Mouse (Mus musculus) neural tube, embryonic 13.5 days (tissue): ENCODE data around the gene Aicda. TPM values are rescaled to one million over a fixed set of nuclear protein-coding genes. Genes with fewer than 3 reads are reported as not detected.
A peak's percentile ranks its signal among the peaks of the same experiment; 100 is the strongest.

ENCODE experiments used
- ATAC-seq: fragments of 200-750 bp; cut with Nextera tagmentation; 2 replicates; pipeline ENCODE4 v1.8.0; 2017; ENCODE audit warnings: low read depth, mild to moderate bottlenecking, moderate TSS enrichment, moderate library complexity
- H3K27ac ChIP-seq: fragments of 300-500 bp; sonication (generic); replicated peaks from 2 replicates; pipeline ENCODE4 v1.5.1; 2015; ENCODE audit warnings: moderate library complexity, mild to moderate bottlenecking, inconsistent platforms
- H3K27me3 ChIP-seq: fragments of 300-500 bp; sonication (generic); 2 replicates; pipeline ENCODE4 v1.6.1; 2015; ENCODE audit warnings: mild to moderate bottlenecking, inconsistent platforms
- H3K36me3 ChIP-seq: fragments of 300-500 bp; sonication (generic); 2 replicates; pipeline ENCODE4 v1.6.1; 2015; ENCODE audit warnings: mild to moderate bottlenecking, inconsistent platforms
- H3K4me1 ChIP-seq: fragments of 300-500 bp; sonication (generic); replicated peaks from 2 replicates; pipeline ENCODE4 v1.6.1; 2015; ENCODE audit warnings: inconsistent platforms
- H3K4me2 ChIP-seq: fragments of 300-500 bp; sonication (generic); 2 replicates; pipeline ENCODE4 v1.6.1; 2015; ENCODE audit warnings: inconsistent platforms, mild to moderate bottlenecking, moderate library complexity
- H3K4me3 ChIP-seq: fragments of 300-500 bp; sonication (generic); 2 replicates; pipeline ENCODE4 v1.5.1; 2015; ENCODE audit warnings: mild to moderate bottlenecking, inconsistent platforms
- H3K9ac ChIP-seq: fragments of 300-500 bp; sonication (generic); 2 replicates; pipeline ENCODE4 v1.6.1; 2015; ENCODE audit warnings: moderate library complexity, mild to moderate bottlenecking, inconsistent platforms
- H3K9me3 ChIP-seq: fragments of 300-500 bp; sonication (generic); 2 replicates; pipeline ENCODE4 v1.6.1; 2016; ENCODE audit warnings: inconsistent platforms
- WGBS: fragments of 180-500 bp; shearing (Covaris S2); methylation state at CpG from one replicate; pipeline ENCODE4 v1.1.7; 2015; 5-methylcytosine and 5-hydroxymethylcytosine counted together
- polyA plus RNA-seq: library from polyadenylated mRNA; unstranded; fragments of >200 nt; fragmentation: Nextera tagmentation; extraction: Ambion mirVana; gene quantifications from 2 replicates; pipeline ENCODE4 v1.2.1, GENCODE M21; 2015

Aicda gene
- polyA plus RNA-seq, 1 experiment from 2014 or later = 0.45 TPM

DNA sequence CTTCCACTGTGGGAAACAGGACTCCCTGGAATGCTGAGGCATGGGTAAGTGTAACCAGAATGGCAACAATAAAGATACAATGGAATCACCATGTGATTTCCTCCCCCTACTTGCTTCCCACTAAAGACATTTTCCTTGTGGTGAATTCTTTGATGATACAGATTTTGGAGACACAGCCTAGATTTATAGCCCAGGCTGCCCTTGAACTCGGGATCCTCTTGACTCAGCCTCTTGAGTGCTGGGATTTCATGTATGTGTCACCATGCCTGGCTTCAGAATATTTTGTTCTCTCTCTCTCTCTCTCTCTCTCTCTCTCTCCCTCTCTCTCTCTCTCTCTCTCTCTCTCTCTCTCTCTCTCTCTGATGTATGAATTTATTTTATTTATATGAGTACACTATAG is 25.5 kb downstream of the Aicda start:
- Histone ChIP-seq H3K27me3 (no peaks in the 10 kb centered on the region), H3K4me2 (no peak overlapping the region), H3K36me3 (no peaks in the 10 kb centered on the region), H3K4me1 (no peaks in the 10 kb centered on the region), H3K9ac (no peak overlapping the region), H3K9me3 (no peaks in the 10 kb centered on the region), H3K4me3 (no peak overlapping the region), H3K27ac (no peak overlapping the region)
- no peak for ATAC-seq
- 82% methylated on average over 1 of the region's 1 CpGs for WGBS

DNA sequence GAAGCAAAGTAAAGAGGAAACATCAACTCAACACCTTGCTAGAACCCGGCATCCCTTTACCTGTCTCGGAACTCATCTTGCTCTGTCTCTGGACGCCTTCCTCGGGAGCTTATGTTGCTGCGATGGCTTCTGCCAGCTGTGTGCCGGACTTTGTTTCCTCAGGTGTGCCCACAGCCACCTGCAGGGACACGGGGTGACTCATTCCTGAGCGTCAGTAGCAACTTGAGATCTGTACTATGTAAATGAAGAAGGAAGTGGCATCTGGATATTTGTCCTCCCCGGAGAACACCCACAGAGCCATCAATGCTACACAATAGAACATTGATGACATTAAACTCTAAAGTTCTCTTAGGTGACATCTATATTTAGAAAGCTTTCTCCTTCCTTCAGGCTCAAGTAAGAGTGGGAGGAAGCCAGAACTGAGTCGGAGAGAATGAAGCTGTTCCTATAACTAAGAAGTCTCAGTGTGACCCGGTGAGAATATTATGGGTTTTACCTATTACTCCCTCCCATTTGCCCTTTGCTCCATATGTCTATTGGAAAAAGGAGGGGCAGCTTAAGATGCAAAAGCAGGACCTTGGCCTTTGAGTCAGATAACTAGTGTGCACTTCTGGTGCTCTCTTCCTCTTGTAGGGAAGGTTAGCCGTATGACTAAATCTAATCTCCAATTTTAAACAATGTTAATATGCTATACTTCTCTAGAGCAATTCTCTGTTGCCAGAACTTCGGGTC is 37.6 kb downstream of the Aicda start:
- no peaks in the 10 kb centered on the region for H3K36me3 ChIP-seq
- no peak overlapping the region for H3K9ac ChIP-seq
- H3K4me3 ChIP-seq = no peak overlapping the region
- 86% methylated on average over 13 of the region's 13 CpGs for WGBS
- no peak for ATAC-seq
- H3K27me3 ChIP-seq = no peaks in the 10 kb centered on the region
- no peaks in the 10 kb centered on the region for H3K4me1 ChIP-seq
- H3K9me3 ChIP-seq = no peaks in the 10 kb centered on the region
- H3K27ac ChIP-seq = no peak overlapping the region
- no peak overlapping the region for H3K4me2 ChIP-seq

DNA sequence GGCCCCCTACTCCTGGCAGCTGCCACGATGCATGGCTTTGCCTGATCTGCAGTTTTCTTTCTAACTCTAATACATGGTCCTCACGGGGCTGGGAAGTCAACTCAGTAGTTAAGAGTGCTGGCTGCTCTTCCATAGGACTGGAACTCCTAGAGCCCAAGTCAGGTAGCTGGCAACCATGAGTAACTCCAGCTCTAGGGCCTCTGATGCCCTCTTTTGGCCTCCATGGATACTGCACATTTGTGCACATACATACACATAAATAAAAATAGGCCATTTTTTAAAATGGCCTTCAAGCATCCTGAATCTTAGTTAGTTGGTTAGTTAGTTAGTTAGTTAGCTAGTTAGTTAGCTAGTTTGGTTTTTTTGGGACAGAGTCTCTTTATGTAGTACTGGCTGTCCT is 39.3 kb downstream of the Aicda start:
- Histone ChIP-seq H3K4me1 (no peaks in the 10 kb centered on the region), H3K36me3 (no peaks in the 10 kb centered on the region), H3K27ac (no peak overlapping the region), H3K27me3 (no peaks in the 10 kb centered on the region), H3K9ac (no peak overlapping the region), H3K4me2 (no peak overlapping the region), H3K4me3 (no peak overlapping the region), H3K9me3 (no peaks in the 10 kb centered on the region)
- WGBS = 87% methylated on average over 2 of the region's 2 CpGs
- no peak for ATAC-seq

DNA sequence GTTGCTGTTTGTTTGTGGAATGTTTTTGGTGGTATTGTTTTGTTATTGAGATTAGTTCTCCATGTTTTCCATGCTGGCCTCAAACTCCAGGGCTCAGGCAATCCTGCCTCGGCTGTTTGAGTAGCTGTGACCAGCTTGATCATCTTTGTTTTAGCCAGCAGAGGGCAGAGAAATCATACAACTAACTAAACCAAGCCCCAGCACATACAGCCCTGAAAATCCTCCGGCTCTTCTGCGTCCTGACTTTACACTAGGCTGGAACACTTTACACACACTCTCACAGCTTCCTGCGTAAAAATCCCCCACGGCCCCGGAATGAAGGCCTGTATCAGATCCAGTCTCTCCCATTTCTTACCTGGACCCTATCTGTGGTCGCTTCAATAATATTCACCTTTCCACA is 42.0 kb downstream of the Aicda start:
- ATAC-seq = no peak
- Histone ChIP-seq H3K36me3 (no peaks in the 10 kb centered on the region), H3K4me3 (no peak overlapping the region), H3K27ac (no peak overlapping the region), H3K27me3 (no peaks in the 10 kb centered on the region), H3K9ac (no peak overlapping the region), H3K4me2 (no peak overlapping the region), H3K4me1 (no peaks in the 10 kb centered on the region), H3K9me3 (no peaks in the 10 kb centered on the region)
- 32% methylated on average over 7 of the region's 7 CpGs for WGBS

- no peak overlapping the region for H3K9ac ChIP-seq
- H3K27ac ChIP-seq = no peak overlapping the region
- 86% methylated on average over 7 of the region's 7 CpGs for WGBS
- H3K4me1 ChIP-seq = no peaks in the 10 kb centered on the region
- H3K36me3 ChIP-seq = no peaks in the 10 kb centered on the region
- no peak overlapping the region for H3K4me2 ChIP-seq
- no peaks in the 10 kb centered on the region for H3K27me3 ChIP-seq
- no peaks in the 10 kb centered on the region for H3K9me3 ChIP-seq
- H3K4me3 ChIP-seq = no peak overlapping the region
- no peak for ATAC-seq
Measured at GRCm38 (mm10) chr6:122596608-122597007, 43.0 kb downstream of the Aicda start.

- H3K27me3 ChIP-seq = no peaks in the 10 kb centered on the region
- peaks cover 10% of the 10 kb centered on the region for H3K4me1 ChIP-seq
- no peak overlapping the region for H3K4me2 ChIP-seq
- ATAC-seq = no peak
- no peaks in the 10 kb centered on the region for H3K9me3 ChIP-seq
- H3K9ac ChIP-seq = no peak overlapping the region
- no peak overlapping the region for H3K4me3 ChIP-seq
- 93% methylated on average over 4 of the region's 4 CpGs for WGBS
- no peak overlapping the region for H3K27ac ChIP-seq
- H3K36me3 ChIP-seq = no peaks in the 10 kb centered on the region
Measured at GRCm38 (mm10) chr6:122598014-122598413, 44.4 kb downstream of the Aicda start.

DNA sequence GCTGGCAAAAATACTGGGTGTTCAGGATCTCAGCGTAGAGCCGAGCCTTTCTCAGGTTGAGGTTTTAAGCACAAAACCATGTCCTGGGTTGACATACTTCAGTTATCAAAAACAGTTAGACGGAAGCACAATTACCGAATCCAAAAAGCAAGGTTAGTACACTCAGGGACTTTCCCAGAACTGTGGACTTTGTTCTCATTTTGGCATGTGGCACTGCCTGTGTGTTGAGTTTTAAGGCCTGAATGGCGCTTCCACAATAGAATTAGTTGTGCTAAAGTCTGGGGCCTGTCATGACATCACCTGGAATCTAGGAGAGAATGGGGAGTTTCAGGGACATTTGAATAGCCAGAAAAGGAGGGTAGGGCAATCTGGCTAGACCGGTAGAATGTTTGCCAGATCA is 44.8 kb downstream of the Aicda start:
- no peaks in the 10 kb centered on the region for H3K9me3 ChIP-seq
- 91% methylated on average over 6 of the region's 6 CpGs for WGBS
- ATAC-seq = no peak
- peaks cover 10% of the 10 kb centered on the region for H3K4me1 ChIP-seq
- no peak overlapping the region for H3K4me3 ChIP-seq
- H3K36me3 ChIP-seq = no peaks in the 10 kb centered on the region
- H3K9ac ChIP-seq = no peak overlapping the region
- H3K27ac ChIP-seq = no peak overlapping the region
- H3K4me2 ChIP-seq = no peak overlapping the region
- H3K27me3 ChIP-seq = no peaks in the 10 kb centered on the region

DNA sequence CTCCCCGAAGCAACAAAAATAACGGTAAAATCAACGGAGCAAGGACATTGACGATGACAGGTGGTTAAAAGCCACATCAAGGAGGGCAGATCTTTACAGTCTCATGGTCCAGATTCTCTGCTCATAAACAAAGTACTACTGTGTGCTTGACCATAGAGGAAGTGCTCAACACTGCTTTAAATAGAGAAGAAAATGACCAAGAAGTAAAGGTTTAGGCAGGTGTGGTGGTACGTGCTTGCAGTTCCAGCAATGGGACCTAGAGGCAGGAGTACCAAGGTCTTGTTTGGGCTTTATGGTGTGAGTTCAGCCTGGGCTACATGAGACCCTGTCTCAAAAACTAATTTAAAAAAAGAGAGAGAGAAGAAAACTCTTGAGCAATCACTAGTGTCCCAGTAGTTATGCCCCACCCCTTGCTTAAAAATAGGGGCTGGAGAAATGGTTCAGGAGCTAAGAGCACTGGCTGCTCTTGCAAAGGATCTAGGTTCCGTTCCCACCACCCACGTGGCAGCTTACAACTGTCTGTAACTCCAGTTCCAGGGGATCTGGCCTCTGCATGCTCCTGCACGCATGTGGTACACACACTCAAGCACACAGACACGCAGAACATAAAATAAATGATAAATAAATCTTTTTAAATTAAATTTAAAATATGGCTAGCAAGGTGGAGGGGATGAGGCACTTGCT is 45.6 kb downstream of the Aicda start:
- H3K4me2 ChIP-seq = no peak overlapping the region
- H3K4me1 ChIP-seq = peaks cover 10% of the 10 kb centered on the region
- 92% methylated on average over 9 of the region's 9 CpGs for WGBS
- H3K27ac ChIP-seq = no peak overlapping the region
- no peaks in the 10 kb centered on the region for H3K27me3 ChIP-seq
- no peaks in the 10 kb centered on the region for H3K36me3 ChIP-seq
- no peaks in the 10 kb centered on the region for H3K9me3 ChIP-seq
- H3K9ac ChIP-seq = no peak overlapping the region
- H3K4me3 ChIP-seq = no peak overlapping the region
- ATAC-seq = no peak

GRCm38 (mm10) chr6:122600066-122600646 is 46.6 kb downstream of the Aicda start:
- WGBS = 77% methylated on average over 7 of the region's 7 CpGs
- H3K4me1 ChIP-seq = peaks cover 10% of the 10 kb centered on the region
- no peak overlapping the region for H3K9ac ChIP-seq
- H3K27ac ChIP-seq = no peak overlapping the region
- no peaks in the 10 kb centered on the region for H3K27me3 ChIP-seq
- H3K4me3 ChIP-seq = no peak overlapping the region
- H3K36me3 ChIP-seq = no peaks in the 10 kb centered on the region
- no peak for ATAC-seq
- H3K4me2 ChIP-seq = no peak overlapping the region
- no peaks in the 10 kb centered on the region for H3K9me3 ChIP-seq

DNA sequence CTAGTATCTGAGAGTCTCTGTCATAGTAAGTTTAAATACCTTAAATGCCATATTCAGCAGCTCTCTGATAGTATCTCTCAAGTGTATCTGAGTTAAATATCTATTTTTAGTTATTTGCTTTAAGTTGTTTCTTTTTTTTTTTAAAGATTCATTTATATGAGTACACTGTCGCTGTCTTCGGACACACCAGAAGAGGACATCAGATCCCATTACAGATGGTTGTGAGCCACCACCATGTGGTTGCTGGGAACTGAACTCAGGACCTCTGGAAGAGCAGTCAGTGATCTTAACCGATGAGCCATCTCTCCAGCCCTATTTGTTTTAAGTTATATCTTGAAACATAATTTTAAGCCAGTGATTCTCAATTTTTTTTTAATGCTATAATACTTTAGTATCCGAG is 47.4 kb downstream of the Aicda start:
- no peak overlapping the region for H3K4me2 ChIP-seq
- no peaks in the 10 kb centered on the region for H3K36me3 ChIP-seq
- no peak overlapping the region for H3K4me3 ChIP-seq
- H3K9me3 ChIP-seq = no peaks in the 10 kb centered on the region
- H3K9ac ChIP-seq = no peak overlapping the region
- H3K27ac ChIP-seq = no peak overlapping the region
- WGBS = 91% methylated on average over 4 of the region's 4 CpGs
- no peak for ATAC-seq
- H3K27me3 ChIP-seq = no peaks in the 10 kb centered on the region
- peaks cover 10% of the 10 kb centered on the region for H3K4me1 ChIP-seq

DNA sequence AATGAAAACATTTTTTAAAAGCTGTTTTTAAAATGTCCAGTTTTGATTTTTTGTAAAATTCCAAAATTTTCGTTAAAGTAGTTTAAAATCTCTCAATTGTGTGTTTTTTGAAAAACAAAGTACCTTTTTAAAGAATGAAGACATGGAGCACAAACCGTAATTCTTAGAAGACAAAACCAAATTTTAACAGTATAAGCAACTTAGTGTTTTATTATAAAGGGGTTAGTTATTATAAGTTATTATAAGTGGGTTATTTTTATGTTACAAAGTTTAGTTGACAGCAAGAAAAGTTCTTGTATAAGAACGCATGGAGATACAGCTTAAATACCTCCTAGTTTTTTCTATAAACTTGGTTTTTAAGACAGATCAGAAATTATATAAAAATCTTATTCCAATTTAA is 48.0 kb downstream of the Aicda start:
- Histone ChIP-seq H3K36me3 (no peaks in the 10 kb centered on the region), H3K4me2 (peak overlapping the region; percentile 63), H3K9me3 (no peaks in the 10 kb centered on the region), H3K4me1 (peaks cover 10% of the 10 kb centered on the region), H3K9ac (no peak overlapping the region), H3K27me3 (no peaks in the 10 kb centered on the region), H3K27ac (no peak overlapping the region), H3K4me3 (peak overlapping the region; percentile 41; the same call in 1 of the 2 replicates)
- ATAC-seq = no peak
- 84% methylated on average over 3 of the region's 3 CpGs for WGBS

DNA sequence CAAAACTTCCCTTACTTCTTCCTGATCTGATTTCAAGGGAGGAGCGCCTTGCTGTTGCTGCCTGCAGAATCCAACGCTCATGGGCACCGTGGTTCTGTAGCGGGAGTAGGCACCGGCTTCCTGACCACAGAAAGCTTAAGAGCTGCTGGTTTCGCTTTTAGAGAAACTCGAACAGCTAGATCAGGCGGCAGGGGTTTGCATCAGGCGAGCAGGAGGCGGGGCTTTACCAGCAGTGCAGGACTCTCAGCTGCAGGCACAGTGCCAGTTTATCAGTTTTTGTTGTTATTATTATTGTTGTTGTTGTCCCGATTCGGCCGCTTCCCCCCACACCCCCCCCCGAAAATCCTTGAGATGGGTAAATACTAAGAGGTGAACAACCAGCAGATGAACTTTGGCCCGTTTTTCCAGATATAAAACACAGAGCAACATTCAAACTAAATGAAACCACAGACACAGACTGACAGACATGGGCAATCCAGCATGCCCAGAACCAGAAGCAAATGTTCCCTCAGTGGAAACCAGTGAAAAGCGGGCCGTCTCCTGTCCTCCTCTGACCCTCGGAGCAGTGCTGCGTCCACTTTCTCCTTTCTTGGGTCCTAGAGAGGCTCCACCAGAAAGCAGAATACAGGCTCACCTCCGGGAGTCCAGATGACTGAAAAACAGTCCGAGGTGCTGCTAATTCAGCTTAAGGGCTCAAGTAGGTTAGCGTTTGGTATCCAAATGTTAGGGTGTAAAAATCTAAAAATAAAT is 48.8 kb downstream of the Aicda start, which contains the start of gene Apobec1:
Gene Apobec1 (minus strand): TSS at position 203 of the 750 bp plus-strand sequence.
- no peaks in the 10 kb centered on the region for H3K27me3 ChIP-seq

More for the DNA sequence above, 48.8 kb downstream of the Aicda start, which contains the start of gene Apobec1:
- Histone ChIP-seq H3K36me3 (no peaks in the 10 kb centered on the region), H3K4me1 (peaks cover 10% of the 10 kb centered on the region), H3K9me3 (no peaks in the 10 kb centered on the region), H3K4me2 (peak within 1 kb of the TSS; percentile 63), H3K27ac (no peak within 1 kb of the TSS; the same call in 1 of the 2 replicates), H3K4me3 (peak within 1 kb of the TSS; percentile 41), H3K9ac (peak within 1 kb of the TSS; percentile 62)
- ATAC-seq = peak; percentile 69
- 9% methylated on average over 22 of the region's 22 CpGs for WGBS
